ENCODE assay signal across 8 mouse cellular contexts in the genomic region with DNA sequence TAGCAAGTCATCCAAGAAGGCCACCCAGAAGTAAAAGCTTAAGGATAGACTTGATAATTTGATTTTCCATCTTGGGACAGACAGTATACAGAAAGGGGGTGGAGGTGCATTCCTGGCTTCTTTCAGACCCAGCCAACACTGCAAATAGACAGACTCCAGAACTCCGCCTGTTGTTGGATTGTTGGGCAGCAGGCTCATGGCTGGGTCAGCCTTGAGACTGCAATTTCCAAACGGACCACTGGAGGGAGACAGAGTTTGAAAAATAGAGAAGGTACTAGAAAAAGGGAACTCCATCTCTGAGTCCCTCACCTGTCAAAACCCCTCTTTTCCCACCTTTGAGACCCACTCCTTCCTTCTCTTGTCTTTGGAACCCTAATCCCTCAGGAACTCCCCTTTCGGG. TPM values are rescaled to one million over a fixed set of nuclear protein-coding genes. Genes with fewer than 3 reads are reported as not detected.
A peak's percentile ranks its signal among the peaks of the same experiment; 100 is the strongest.
DNase-seq lines count a peak whose midpoint lies in the region; ATAC-seq lines count a peak whose summit lies in the region.

No protein-coding gene starts in this region.

- DNase-seq in hindbrain, embryonic 11.5 days (ENCODE audit: low spot score) = peak; percentile 80
- peak; percentile 36 to 48 for DNase-seq in CD8-positive naive resting alpha-beta T cell, adult 2 months (ENCODE audit: low read depth in 2 of 2, low spot score in 2 of 2)
- peak; percentile 46 for DNase-seq in c-Kit-positive CD71-negative TER-119-negative erythroid progenitor cells, embryonic 14.5 days (ENCODE audit: low read depth)
- DNase-seq in frontal cortex, postnatal 36 days (ENCODE audit: low spot score in 2 of 2) = peak; percentile 67 to 68
- DNase-seq in layer of hippocampus, postnatal 14 days (ENCODE audit: low spot score in 2 of 2) = peak; percentile 46 to 70
- DNase-seq in testis, postnatal 10 days (ENCODE audit: low spot score) = peak; percentile 78

- no peak overlapping the region for H3K27ac ChIP-seq in hindbrain, embryonic 11.5 days (ENCODE audit: low read depth, low read length)
- H3K27ac ChIP-seq in hindbrain, embryonic 12.5 days = no peak overlapping the region
- H3K27ac ChIP-seq in midbrain, embryonic 12.5 days (replicated peaks) = no peak overlapping the region

- no peak overlapping the region for H3K4me2 ChIP-seq in hindbrain, embryonic 11.5 days (replicated peaks; ENCODE audit: low read depth, low read length)
- H3K4me2 ChIP-seq in hindbrain, embryonic 12.5 days (replicated peaks) = no peak overlapping the region
- H3K4me2 ChIP-seq in midbrain, embryonic 12.5 days (replicated peaks) = no peak overlapping the region

- no peak overlapping the region for H3K4me3 ChIP-seq in hindbrain, embryonic 11.5 days (ENCODE audit: low read depth, low read length)
- no peak overlapping the region for H3K4me3 ChIP-seq in hindbrain, embryonic 12.5 days
- H3K4me3 ChIP-seq in midbrain, embryonic 12.5 days = no peak overlapping the region

- 40% methylated on average over 3 of the region's 3 CpGs for WGBS in hindbrain, embryonic 11.5 days
- 30% methylated on average over 3 of the region's 3 CpGs for WGBS in hindbrain, embryonic 12.5 days
- 26% methylated on average over 3 of the region's 3 CpGs for WGBS in midbrain, embryonic 12.5 days

- no peak overlapping the region for H3K9ac ChIP-seq in hindbrain, embryonic 11.5 days (ENCODE audit: low read depth, low read length)
- no peak overlapping the region for H3K9ac ChIP-seq in hindbrain, embryonic 12.5 days
- no peak overlapping the region for H3K9ac ChIP-seq in midbrain, embryonic 12.5 days (replicated peaks)

- H3K4me1 ChIP-seq in hindbrain, embryonic 11.5 days (replicated peaks; ENCODE audit: control insufficient read depth, insufficient read depth, low read length) = no peaks in the 10 kb centered on the region
- H3K4me1 ChIP-seq in hindbrain, embryonic 12.5 days = 0 out of 2 replicates have a peak, but pooled peaks cover under 1% of the 10 kb centered on the region
- H3K4me1 ChIP-seq in midbrain, embryonic 12.5 days = no peaks in the 10 kb centered on the region

- no peak for ATAC-seq in hindbrain, embryonic 11.5 days (ENCODE audit: low FRiP score)
- ATAC-seq in hindbrain, embryonic 12.5 days (ENCODE audit: low FRiP score) = no peak
- ATAC-seq in midbrain, embryonic 12.5 days (ENCODE audit: low FRiP score, low read depth) = 0 out of 2 replicates have a peak, but pooled peaks have one; percentile 20

- H3K36me3 ChIP-seq in hindbrain, embryonic 11.5 days (ENCODE audit: control insufficient read depth, insufficient read depth, low read length) = no peaks in the 10 kb centered on the region
- H3K36me3 ChIP-seq in hindbrain, embryonic 12.5 days = no peaks in the 10 kb centered on the region
- no peaks in the 10 kb centered on the region for H3K36me3 ChIP-seq in midbrain, embryonic 12.5 days

- no peaks in the 10 kb centered on the region; the same call in 1 of the 2 replicates for H3K27me3 ChIP-seq in hindbrain, embryonic 11.5 days (ENCODE audit: control insufficient read depth, insufficient read depth, low read length)
- H3K27me3 ChIP-seq in hindbrain, embryonic 12.5 days = peaks cover 47% of the 10 kb centered on the region
- H3K27me3 ChIP-seq in midbrain, embryonic 12.5 days = peaks cover 51% of the 10 kb centered on the region

- H3K9me3 ChIP-seq in hindbrain, embryonic 11.5 days (ENCODE audit: control insufficient read depth, low read length) = no peaks in the 10 kb centered on the region
- H3K9me3 ChIP-seq in hindbrain, embryonic 12.5 days (replicated peaks) = no peaks in the 10 kb centered on the region
- H3K9me3 ChIP-seq in midbrain, embryonic 12.5 days = no peaks in the 10 kb centered on the region

RNA-seq across cellular contexts. Expression of gene Efnb1, which starts 5.9 kb away (rescaled TPM):
- polyA plus RNA-seq in hindbrain, embryonic 11.5 days (2014; fragmentation: Nextera tagmentation; extraction: Ambion mirVana) = 35.5 and 37.8 TPM in 2 replicates
- polyA plus RNA-seq in hindbrain, embryonic 12.5 days (2016; fragmentation: Nextera tagmentation; extraction: Ambion mirVana) = 72.2 and 78.8 TPM in 2 replicates
- total RNA-seq in layer of hippocampus, postnatal 14 days (2021) = 10 to 100 TPM in 1 of 2 experiments, 1 to 10 TPM in 1; 9.0 to 12.6 TPM
- polyA plus RNA-seq in midbrain, embryonic 12.5 days (2016; fragmentation: Nextera tagmentation; extraction: Ambion mirVana) = 64.2 and 69.7 TPM in 2 replicates
